In genomic region chr2:146469707-146470420, GRCm38 (mm10) we compare ENCODE assay signal across 8 mouse cellular contexts. TPM values are rescaled to one million over a fixed set of nuclear protein-coding genes. Genes with fewer than 3 reads are reported as not detected.
DNase-seq lines count a peak whose midpoint lies in the region; ATAC-seq and TF ChIP-seq lines count a peak whose summit lies in the region.

No protein-coding gene starts in this region.

- H3K4me2 ChIP-seq in forebrain, embryonic 13.5 days = no peak overlapping the region
- no peak overlapping the region for H3K4me2 ChIP-seq in CH12.LX (ENCODE audit: insufficient read depth, low read depth, poor library complexity, severe bottlenecking)
- H3K4me2 ChIP-seq in hindbrain, embryonic 16.5 days (ENCODE audit: low read length) = no peak overlapping the region

- dilution Hi-C loops in CH12.LX (cut with MboI; ENCODE audit: extremely low pct_ligation_motif_present, extremely low pct_unique_long_range_greater_than_20kb, low sequenced_read_pairs) = no loop called here

- no peaks in the 10 kb centered on the region for H3K79me2 ChIP-seq in CH12.LX (replicated peaks; ENCODE audit: control insufficient read depth, extremely low read depth, insufficient read depth, poor library complexity, severe bottlenecking)
- peaks cover 18% of the 10 kb centered on the region for H3K79me2 ChIP-seq in liver, adult 2 months (ENCODE audit: control insufficient read depth, insufficient read depth, low read length)

- peaks cover 8% of the 10 kb centered on the region for H3K4me1 ChIP-seq in forebrain, embryonic 13.5 days
- H3K4me1 ChIP-seq in forebrain, embryonic 10.5 days = no peaks in the 10 kb centered on the region
- H3K4me1 ChIP-seq in CH12.LX (ENCODE audit: control insufficient read depth in 1 of 2, insufficient read depth in 2 of 2) = no peaks in the 10 kb centered on the region
- H3K4me1 ChIP-seq in hindbrain, embryonic 16.5 days (ENCODE audit: control insufficient read depth, insufficient read depth, low read depth, low read length) = no peaks in the 10 kb centered on the region
- peaks cover 7% of the 10 kb centered on the region; the same call in 1 of the 2 replicates for H3K4me1 ChIP-seq in liver, adult 2 months (ENCODE audit: control insufficient read depth, insufficient read depth, low read length)

- in situ Hi-C loops in CH12.LX (cut with MboI; ENCODE audit: low pct_ligation_motif_present, low pct_unique_long_range_greater_than_20kb, low sequenced_read_pairs) = no loop called here

- ATAC-seq in forebrain, embryonic 13.5 days = peak; percentile 80
- peak; percentile 87 for ATAC-seq in hindbrain, embryonic 16.5 days

- H3K9me3 ChIP-seq in forebrain, embryonic 13.5 days (replicated peaks) = no peaks in the 10 kb centered on the region
- H3K9me3 ChIP-seq in forebrain, embryonic 10.5 days = no peaks in the 10 kb centered on the region
- no peaks in the 10 kb centered on the region for H3K9me3 ChIP-seq in CH12.LX (replicated peaks; ENCODE audit: low read length)
- no peaks in the 10 kb centered on the region for H3K9me3 ChIP-seq in hindbrain, embryonic 16.5 days (ENCODE audit: control insufficient read depth, low read length)

- no peak overlapping the region for H3K27ac ChIP-seq in forebrain, embryonic 13.5 days
- H3K27ac ChIP-seq in forebrain, embryonic 10.5 days = no peak overlapping the region
- H3K27ac ChIP-seq in CH12.LX (ENCODE audit: insufficient read depth, low read depth) = no peak overlapping the region
- no peak overlapping the region for H3K27ac ChIP-seq in hindbrain, embryonic 16.5 days (ENCODE audit: low read depth, low read length)
- 0 out of 2 replicates have a peak overlapping the region, but pooled peaks have one; percentile 10 for H3K27ac ChIP-seq in liver, adult 2 months (replicated peaks; ENCODE audit: insufficient read depth, low read depth, low read length)

- H3K27me3 ChIP-seq in forebrain, embryonic 13.5 days = no peaks in the 10 kb centered on the region
- H3K27me3 ChIP-seq in forebrain, embryonic 10.5 days (ENCODE audit: poor library complexity, severe bottlenecking) = no peaks in the 10 kb centered on the region
- H3K27me3 ChIP-seq in CH12.LX (replicated peaks) = no peaks in the 10 kb centered on the region
- no peaks in the 10 kb centered on the region for H3K27me3 ChIP-seq in hindbrain, embryonic 16.5 days (replicated peaks; ENCODE audit: control insufficient read depth, insufficient read depth, low read length)
- H3K27me3 ChIP-seq in liver, adult 2 months (ENCODE audit: control insufficient read depth, insufficient read depth, low read length) = no peaks in the 10 kb centered on the region

- no peaks in the 10 kb centered on the region for H3K36me3 ChIP-seq in forebrain, embryonic 13.5 days (ENCODE audit: poor library complexity, severe bottlenecking)
- no peaks in the 10 kb centered on the region for H3K36me3 ChIP-seq in forebrain, embryonic 10.5 days (replicated peaks)
- H3K36me3 ChIP-seq in CH12.LX (replicated peaks in 1 of 2; ENCODE audit: control insufficient read depth in 1 of 2, insufficient read depth in 1 of 2, low read length in 1 of 2) = peaks cover 0 to 2% of the 10 kb centered on the region in 2 experiments
- no peaks in the 10 kb centered on the region for H3K36me3 ChIP-seq in hindbrain, embryonic 16.5 days (ENCODE audit: control insufficient read depth, insufficient read depth, low read length)
- peaks cover 5% of the 10 kb centered on the region; the same call in 1 of the 2 replicates for H3K36me3 ChIP-seq in liver, adult 2 months (ENCODE audit: control insufficient read depth, insufficient read depth, low read length)

- TF ChIP-seq POLR2A in CH12.LX (IDR thresholded peaks at IDR 0.05; ENCODE audit: low read depth, low read length) = no peak
- no peak for TF ChIP-seq POLR2A in liver, adult 2 months (IDR thresholded peaks at IDR 0.05; ENCODE audit: extremely low read depth, insufficient read depth, low read length)

- no peak overlapping the region for H3K9ac ChIP-seq in forebrain, embryonic 13.5 days
- no peak overlapping the region for H3K9ac ChIP-seq in CH12.LX (ENCODE audit: insufficient read depth, low read depth)
- no peak overlapping the region for H3K9ac ChIP-seq in hindbrain, embryonic 16.5 days (ENCODE audit: low read depth, low read length)
- H3K9ac ChIP-seq in liver, adult 2 months (ENCODE audit: low read depth, low read length) = 0 out of 2 replicates have a peak overlapping the region, but pooled peaks have one; percentile 23

- TF ChIP-seq CTCF in CH12.LX (conservative IDR thresholded peaks at IDR 0.05 in 1 of 2, IDR thresholded peaks at IDR 0.05 in 1 of 2; ENCODE audit: low read depth in 2 of 2, low read length in 2 of 2) = peak; percentile 38 to 80; a peak in 2 of 4 replicates
- peak; percentile 24; the same call in 1 of the 2 replicates for TF ChIP-seq CTCF in liver, adult 2 months (IDR thresholded peaks at IDR 0.05; ENCODE audit: low read depth, low read length)

- TF ChIP-seq RAD21 in CH12.LX (IDR thresholded peaks at IDR 0.05; ENCODE audit: low read depth, low read length) = peak; percentile 82

- WGBS in forebrain, embryonic 13.5 days = 58% methylated on average over 12 of the region's 12 CpGs
- WGBS in forebrain, embryonic 10.5 days = 66% methylated on average over 12 of the region's 12 CpGs
- WGBS in hindbrain, embryonic 16.5 days = 57% methylated on average over 12 of the region's 12 CpGs
- WGBS in liver, adult 2 months = 38% methylated on average over 12 of the region's 12 CpGs

- no peak for TF ChIP-seq EP300 in CH12.LX (IDR thresholded peaks at IDR 0.05; ENCODE audit: low read length)

- DNase-seq in forebrain, embryonic 10.5 days (ENCODE audit: extremely low spot score, low spot score) = no peak
- peak; percentile 7 for DNase-seq in CH12.LX (ENCODE audit: extremely low read depth)
- DNase-seq in cerebellum, postnatal 14 days = peak; percentile 47 to 59
- DNase-seq in liver, adult 2 months (ENCODE audit: extremely low read depth, low read depth, low spot score) = peak; percentile 71
- peak; percentile 32 for DNase-seq in retina, adult 2 months (ENCODE audit: low read depth, low spot score)
- DNase-seq in testis, postnatal 14 days (ENCODE audit: low spot score) = no peak

- no peak overlapping the region for H3K4me3 ChIP-seq in forebrain, embryonic 13.5 days
- H3K4me3 ChIP-seq in forebrain, embryonic 10.5 days = no peak overlapping the region
- H3K4me3 ChIP-seq in CH12.LX (replicated peaks in 1 of 3; ENCODE audit: low read depth in 2 of 3, low read length in 2 of 3, poor library complexity in 1 of 3) = no peak overlapping the region
- H3K4me3 ChIP-seq in hindbrain, embryonic 16.5 days (ENCODE audit: low read length) = no peak overlapping the region
- no peak overlapping the region for H3K4me3 ChIP-seq in liver, adult 2 months (ENCODE audit: insufficient read depth, low read depth, low read length)

TF ChIP-seq in CH12.LX, 34 proteins besides CTCF, POLR2A, EP300 and RAD21:
- TF ChIP-seq RCOR1 (conservative IDR thresholded peaks at IDR 0.05; ENCODE audit: low read depth, low read length) (no peak), TBP (conservative IDR thresholded peaks at IDR 0.05; ENCODE audit: low read depth, low read length) (no peak), SMC3 (IDR thresholded peaks at IDR 0.05; ENCODE audit: low read depth, low read length) (peak; percentile 65)

RNA-seq across cellular contexts. Expression of gene Ralgapa2, which starts 42.3 kb away (rescaled TPM):
- polyA plus RNA-seq in forebrain, embryonic 13.5 days (2015; fragmentation: Nextera tagmentation; extraction: Ambion mirVana) = 12.8 and 13.8 TPM in 2 replicates
- 9.9 and 12.3 TPM in 2 replicates for polyA plus RNA-seq in forebrain, embryonic 10.5 days (2016; fragmentation: Nextera tagmentation; extraction: Ambion mirVana)
- total RNA-seq in CH12.LX (2012; rRNA removed) (5.7 and 8.9 TPM in 2 replicates), CH12.LX (2014; rRNA removed) (4.5 and 5.6 TPM in 2 replicates)
- 10.0 and 10.3 TPM in 2 replicates for polyA plus RNA-seq in CH12.LX (2012; ENCODE audit: insufficient read length, low read depth)
- polyA plus RNA-seq in hindbrain, embryonic 16.5 days (2015; fragmentation: Nextera tagmentation; extraction: Ambion mirVana) = 9.8 and 9.9 TPM in 2 replicates
- 54.2 and 58.0 TPM in 2 replicates for total RNA-seq in liver, adult 2 months (2014; rRNA removed)
- polyA plus RNA-seq in liver, adult 2 months (2012; rRNA removed) = 9.4 and 12.4 TPM in 2 replicates

Comparison
In these comparisons a context has a peak if more than half of its experiments do, and no peak if none do; other contexts are left out.
1. DNase-seq: peak in CH12.LX (single experiment), cerebellum, postnatal 14 days (2 of 2), liver, adult 2 months (single experiment) and retina, adult 2 months (single experiment); none in forebrain, embryonic 10.5 days (single experiment) and testis, postnatal 14 days (single experiment).